Mouse (Mus musculus) liver, adult (tissue): ENCODE data around the gene Zc3h18.

Experiments
- GATA4 ChIP-seq: IDR thresholded peaks from 2 replicates; pipeline ENCODE4 v1.6.1; 2014; ENCODE audit warnings: mild to moderate bottlenecking, low read length; ENCODE audit not compliant: insufficient replicate concordance

Gene Zc3h18

GRCm38 (mm10) chr8:122460524-122461472, 84.4 kb downstream of the Zc3h18 start, which contains the start of gene Snai3:
Gene Snai3 (minus strand): TSS chr8:122460733.
- no peak for TF ChIP-seq GATA4

GRCm38 (mm10) chr8:122461473-122462148, 85.2 kb downstream of the Zc3h18 start:
- no peak for TF ChIP-seq GATA4

GRCm38 (mm10) chr8:122462510-122462909, 86.1 kb downstream of the Zc3h18 start:
- TF ChIP-seq GATA4 = no peak

- no peak for TF ChIP-seq GATA4
These were observed 87.5 kb downstream of the Zc3h18 start for GRCm38 (mm10) chr8:122463651-122464640.

- no peak for TF ChIP-seq GATA4
These were observed 88.6 kb downstream of the Zc3h18 start for GRCm38 (mm10) chr8:122464985-122465384.
